Mouse (Mus musculus): Measurements from ENCODE around the gene Rcsd1.

The Rcsd1 gene

DNA sequence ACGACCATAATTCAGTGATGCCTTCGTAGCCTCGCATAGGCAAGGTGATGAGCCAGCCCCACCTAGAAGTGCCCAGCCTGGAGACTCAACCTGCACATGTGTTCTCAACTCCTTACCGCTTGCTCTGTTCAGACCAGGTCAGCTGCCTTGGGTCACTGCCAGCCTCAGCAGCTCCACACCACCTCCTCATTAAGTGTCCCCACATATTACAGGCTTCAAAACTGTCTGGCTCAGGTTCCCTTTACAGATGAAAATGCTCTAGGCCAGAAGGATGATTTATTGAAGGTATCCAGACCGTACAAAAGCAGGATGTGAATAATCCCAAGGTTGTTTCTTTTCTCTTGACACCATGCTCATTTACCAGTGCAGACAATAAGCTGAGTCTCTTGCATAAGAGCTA lies 83.7 kb downstream of the Rcsd1 start:
- no peak for DNase-seq (ENCODE audit: low spot score)

DNA sequence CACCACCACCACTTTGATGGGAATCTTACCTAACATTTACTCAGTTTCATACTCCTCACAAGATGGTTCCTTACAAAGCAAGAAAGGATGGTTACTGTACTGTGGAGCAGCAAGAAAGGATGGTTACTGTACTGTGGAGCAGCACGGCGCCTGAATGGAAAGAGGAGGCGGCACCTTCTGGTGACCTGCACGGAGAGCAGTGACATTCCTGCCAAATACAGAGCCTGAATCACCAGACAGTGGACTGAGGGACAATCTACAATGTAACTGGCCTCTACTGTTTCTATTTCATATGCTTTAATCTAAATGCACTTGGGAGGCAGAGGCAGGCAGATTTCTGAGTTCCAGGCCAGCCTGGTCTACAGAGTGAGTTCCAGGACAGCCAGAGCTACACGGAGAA lies 84.5 kb downstream of the Rcsd1 start:
- no peak for DNase-seq (ENCODE audit: low spot score)

DNA sequence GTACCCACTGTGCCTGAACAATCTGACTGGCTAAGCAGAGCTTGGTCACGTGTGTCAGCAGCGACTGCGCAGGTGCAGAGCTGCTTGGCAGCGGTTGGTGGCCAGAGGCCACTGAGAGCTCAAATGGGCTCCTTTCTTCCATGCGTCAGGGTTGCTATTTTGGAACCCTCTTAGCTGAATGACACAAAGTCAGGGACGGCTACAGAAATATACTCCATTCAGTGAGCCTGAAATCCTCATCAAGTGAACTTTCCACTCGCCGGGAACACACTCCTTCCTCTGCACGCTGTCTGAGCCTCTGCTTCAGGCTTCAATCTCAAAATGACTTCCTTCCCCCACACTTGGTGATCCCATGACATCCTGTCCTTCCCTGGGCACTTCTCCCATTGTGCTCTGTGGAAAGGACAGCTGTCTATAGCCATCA lies 91.3 kb downstream of the Rcsd1 start:
- DNase-seq (ENCODE audit: low spot score): no peak

DNA sequence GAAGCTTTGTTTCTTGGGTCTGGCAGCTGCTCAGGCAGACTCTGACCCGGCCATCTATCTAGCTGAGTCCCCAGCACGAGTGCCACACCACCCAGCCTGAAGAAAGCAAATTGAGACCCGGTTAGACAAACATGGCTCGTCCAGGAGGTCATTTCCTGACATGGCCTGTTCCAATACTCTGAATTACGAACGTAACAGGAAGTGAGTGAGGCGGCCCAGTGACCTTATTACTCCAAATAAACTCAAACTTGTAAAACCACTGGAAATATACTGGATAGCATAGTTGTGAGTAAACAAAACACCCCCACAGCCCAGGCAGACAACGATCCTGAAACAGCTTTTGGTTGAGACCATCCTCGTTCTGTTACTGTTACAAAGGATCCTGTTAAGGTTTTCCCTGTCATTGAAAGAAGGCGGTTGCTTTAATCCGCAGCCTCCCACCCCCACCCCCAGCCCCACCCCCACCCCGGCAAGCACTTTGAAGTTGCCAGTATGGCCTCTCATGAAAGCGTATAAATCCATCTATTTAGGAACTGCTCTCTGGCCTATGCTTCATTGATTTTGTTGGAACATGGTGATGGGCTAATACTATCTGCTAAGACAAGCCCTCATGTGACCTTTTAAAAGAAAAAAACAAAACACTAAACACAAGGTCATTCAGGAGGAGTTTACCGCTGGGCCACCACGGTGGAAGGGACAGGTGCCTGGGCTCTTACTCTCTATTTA lies 92.2 kb downstream of the Rcsd1 start:
- no peak for DNase-seq (ENCODE audit: low spot score)

DNA sequence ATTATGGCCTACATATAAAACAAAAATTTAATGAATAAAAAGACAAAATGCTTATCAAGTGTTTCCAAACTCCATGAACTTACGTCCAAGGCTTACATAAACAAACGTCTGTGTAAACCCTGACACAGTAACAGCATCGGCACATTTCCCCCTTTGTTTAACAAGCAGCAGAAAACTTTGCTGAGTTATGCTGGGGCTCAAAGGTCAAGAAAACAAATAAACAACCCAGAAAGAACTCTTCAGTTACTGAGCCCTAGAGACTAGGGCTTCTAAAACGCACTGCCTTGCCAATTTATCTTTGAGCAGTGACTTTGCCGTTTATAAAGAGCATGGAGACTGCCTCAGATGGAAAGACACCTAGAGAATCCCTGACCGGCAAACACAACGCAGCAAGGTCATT lies 92.9 kb downstream of the Rcsd1 start:
- DNase-seq (ENCODE audit: low spot score): no peak

DNA sequence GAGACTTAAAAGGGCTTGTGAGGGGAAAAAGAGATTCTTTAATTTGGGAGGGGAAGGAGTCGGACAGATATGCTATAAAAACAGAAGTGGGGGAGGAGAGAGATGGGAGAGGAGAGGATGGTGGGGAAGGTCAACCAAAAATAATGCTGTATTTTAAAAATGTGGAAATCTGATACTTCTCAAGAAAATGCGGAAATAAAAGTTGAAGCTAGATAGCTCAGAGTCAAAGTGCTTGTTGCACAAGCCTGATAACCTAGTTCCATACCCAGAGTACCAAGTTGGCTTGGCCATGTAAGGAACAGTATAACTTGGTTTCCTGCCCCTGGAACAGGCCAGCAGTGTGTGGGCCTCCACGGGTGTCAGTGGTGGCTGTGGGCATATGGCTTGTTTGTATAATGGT lies 94.8 kb downstream of the Rcsd1 start:
- no peak for DNase-seq (ENCODE audit: low spot score)

DNA sequence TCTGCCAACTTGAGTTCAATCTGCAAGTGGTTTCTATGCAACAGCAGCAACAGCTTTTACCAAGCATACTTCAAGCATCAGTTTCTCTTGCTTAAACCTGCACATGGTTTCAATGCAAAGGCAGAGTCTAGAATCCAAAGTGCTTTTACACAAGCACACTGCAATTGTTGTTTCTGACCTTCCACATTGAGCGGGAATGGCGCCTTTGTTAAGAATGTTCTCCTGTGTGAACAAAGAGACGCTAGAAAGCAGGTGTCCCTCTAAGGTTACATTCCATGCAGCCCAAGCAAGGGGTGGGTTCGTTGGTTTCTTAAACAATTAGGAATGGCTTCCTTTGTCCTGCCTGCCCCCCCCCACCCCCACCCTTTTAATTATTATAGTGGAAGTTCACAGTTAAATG lies 95.6 kb downstream of the Rcsd1 start:
- DNase-seq (ENCODE audit: low spot score): no peak

DNA sequence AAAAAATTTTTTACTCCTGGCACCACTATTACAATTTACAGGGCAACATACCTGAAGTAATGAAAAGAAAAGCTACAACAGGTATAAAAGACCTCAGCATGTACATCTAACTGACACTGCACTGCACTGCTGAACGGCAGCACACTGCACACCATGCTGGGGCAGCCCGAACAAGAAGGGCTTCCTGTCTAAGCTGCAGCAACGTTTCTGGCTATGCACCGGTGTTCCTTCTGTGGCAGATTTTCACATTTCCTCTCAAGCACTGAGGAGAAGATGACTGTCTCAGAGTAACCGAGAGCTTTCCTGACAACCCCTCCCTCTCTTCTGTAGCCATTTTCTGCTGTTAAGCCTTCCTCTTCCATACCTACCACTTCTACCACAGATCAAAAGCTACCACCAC lies 96.8 kb downstream of the Rcsd1 start:
- peak; percentile 25 for DNase-seq (ENCODE audit: low spot score)

DNA sequence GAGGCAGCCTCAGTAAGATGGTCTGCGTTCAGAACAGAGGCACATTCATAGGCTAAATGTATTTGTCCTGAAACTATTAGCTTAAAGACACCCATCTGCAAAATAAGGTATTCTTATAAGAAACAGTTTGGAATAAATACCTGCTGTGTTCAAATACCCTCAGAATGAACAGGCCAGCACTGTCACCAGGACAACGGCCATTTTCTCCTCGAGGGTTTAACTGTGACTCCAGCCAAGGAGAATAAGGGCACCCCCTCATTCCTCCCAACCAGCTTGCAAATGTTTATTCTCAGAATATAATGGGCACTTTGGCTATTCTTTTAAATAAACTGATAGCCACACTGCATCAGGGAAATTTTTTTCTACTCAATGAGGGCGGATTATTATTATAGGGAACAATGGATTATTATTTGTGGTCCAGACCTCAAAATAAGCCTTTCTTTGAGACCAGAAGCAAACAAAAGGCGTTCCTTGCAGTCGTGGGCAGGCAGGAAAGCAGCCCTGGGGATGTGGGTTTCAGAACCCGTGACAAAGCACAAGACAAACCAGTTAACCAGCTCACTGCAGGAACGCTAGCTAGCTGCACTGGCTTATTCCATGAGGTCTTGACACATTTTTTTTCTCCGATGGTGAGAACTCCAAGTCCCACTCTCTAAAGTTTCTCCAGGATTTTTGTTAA lies 99.1 kb downstream of the Rcsd1 start:
- no peak for DNase-seq (ENCODE audit: low spot score)

DNA sequence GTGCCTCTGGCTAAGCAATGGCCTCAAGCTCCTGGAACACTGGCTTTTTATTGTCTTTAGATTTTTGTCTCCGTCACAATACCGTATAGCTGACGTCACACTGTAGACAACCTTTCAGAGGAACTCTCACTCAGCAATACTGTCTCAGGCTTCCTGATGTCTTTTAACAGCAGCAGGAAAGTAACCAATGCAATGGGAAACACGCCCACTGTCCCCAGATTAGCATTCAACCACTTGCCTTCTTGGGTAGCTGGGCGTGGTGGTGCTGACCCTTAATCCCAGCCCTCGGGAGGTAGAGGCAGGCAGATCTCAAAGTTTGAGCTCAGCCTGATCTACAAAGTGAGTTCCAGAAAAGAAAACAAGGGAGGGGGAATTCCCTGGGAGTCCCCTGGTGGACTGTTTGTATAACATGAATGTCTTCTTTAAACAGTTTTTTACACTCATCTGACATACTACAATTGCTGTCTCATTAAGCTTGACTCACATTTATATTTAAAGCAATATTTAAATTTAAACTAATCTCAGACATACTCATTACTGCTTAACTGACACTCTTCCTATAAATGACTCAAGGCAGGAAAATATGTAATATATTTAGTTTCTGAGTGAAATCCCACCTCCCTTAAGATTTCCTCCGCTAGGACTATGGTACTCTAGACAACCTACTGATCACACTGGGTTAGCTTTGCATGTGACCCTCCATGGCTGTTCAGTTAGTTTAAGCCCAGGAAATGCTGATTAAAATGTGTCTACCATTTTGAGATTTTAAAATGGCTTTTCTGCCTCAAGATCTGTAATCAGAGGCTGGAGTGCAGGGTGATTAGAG lies 99.8 kb downstream of the Rcsd1 start:
- no peak for DNase-seq (ENCODE audit: low spot score)

DNA sequence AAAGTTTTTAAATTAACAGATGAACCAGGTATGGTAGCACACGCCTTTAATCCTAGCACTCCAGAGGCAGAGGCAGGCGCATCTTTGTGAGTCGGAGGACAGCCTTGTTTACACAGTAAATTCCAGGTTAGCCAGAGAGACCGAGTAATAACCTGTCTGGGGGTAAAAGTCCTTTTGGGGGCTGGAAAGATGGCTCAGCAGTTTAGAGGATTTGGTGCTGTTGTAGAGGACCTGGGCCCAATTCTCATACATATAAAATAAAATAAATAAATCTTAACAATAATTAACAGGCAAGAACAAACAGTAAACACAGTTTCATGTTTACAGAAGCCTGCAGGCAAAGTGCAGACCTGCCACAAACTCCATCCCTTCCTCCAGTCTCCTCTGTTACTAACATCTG lies 100.7 kb downstream of the Rcsd1 start:
- no peak for DNase-seq (ENCODE audit: low spot score)

DNA sequence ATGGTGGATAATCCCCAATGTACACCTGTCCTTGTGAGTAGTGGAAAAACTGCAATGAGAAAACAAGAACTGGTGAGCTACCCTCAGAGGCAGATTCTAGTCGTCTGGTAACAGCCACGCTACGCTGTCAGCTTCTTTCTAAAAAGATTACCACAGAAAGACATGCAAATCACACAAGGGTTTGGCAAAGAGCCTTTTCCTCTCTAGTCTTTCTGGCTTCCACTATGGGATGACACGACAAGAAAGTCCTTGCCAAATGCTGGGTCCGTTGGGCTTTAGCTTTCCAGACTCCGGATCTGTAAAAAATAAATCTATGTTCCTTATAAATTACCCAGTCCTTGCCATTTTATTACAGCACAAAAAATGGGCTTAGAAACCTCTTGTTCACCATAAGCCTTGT lies 103.8 kb downstream of the Rcsd1 start:
- DNase-seq (ENCODE audit: low spot score): no peak

DNA sequence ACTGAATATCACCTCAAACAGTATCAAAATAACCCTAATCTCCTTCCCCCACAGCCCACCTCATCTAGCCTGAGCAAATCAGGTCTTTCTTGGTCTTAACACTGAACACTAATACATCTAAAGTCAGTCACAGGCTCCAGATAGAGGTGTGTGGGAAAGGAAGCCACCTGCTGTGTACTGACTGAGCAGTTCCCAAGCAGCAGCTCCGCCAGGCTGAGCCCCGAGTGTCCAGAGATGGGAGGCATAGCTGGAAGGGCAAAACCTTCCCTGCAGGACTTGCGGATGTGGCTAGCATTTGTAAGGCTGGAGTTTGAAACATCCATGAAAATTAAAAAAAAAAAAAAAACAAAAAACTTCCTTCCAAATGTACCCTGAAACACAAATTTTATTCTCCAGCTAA lies 104.4 kb downstream of the Rcsd1 start:
- no peak for DNase-seq (ENCODE audit: low spot score)

DNA sequence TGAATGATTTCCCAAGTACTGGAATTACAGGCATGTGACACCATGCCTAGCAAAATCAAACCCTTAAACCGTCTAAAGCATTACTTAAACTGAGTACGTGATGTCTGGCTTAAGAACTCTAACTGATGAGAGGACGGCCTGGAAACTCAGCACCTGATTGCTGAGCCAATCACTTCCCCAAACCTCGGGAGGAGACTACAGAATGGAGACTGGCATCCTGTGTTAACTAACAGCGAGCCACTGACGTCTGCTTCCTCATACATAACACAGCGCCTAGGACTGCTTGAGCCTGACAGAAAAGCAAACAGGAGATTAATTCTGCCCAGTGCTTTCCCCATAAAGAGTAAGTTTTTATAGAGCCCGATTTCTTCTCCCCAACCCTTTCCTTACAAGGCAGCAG lies 105.4 kb downstream of the Rcsd1 start:
- no peak for DNase-seq (ENCODE audit: low spot score)

DNA sequence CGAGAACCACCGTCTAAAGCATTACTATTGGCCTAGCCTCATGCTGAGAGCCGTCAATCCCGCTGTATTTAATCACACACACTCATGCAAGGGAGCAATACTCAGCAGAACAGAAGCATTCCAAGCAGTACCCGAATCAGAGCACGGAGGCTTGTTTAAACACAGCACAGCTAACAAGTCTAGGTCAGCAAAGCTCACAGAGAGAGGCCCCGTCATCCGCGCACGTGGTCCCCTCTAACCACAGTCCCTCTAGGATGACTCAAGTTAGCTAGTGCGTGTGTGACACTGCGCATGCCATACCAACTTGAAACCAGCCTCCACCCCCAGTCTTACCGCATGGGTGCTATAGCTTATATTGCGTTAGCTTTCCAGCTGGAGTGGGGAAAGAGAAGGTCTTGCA lies 106.3 kb downstream of the Rcsd1 start:
- DNase-seq (ENCODE audit: low spot score): peak; percentile 17

DNA sequence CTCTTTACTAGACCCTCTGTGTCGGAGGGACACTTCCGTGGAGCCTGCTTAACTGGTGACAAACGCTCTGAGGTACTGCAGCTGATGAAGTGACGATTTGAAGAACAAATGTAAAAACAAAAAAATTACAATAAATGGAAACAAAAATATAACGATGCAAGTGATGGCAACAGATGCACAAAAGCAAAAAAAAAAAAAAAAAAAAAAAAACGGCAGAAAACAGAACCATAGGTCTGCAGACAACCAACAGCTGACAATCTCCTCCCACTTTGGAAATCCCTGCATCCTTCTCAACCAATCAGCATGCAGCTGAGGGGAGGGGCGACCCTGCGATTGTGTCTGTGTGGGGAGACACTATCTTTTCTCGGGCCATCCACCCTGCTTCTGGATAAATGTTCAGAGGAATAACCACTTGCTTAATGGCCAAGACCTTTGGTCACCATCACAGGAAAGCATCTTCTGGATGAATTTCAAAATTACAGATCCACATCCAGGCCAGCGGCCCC lies 107.7 kb downstream of the Rcsd1 start:
- DNase-seq (ENCODE audit: low spot score): no peak
